Mouse (Mus musculus): ENCODE results near the gene Gm16253.

GRCm38 (mm10) chr3:96553601-96554000 lies 23.2 kb upstream of the Gm16253 start:
- no peak for TF ChIP-seq POLR2A (IDR thresholded peaks at IDR 0.05; ENCODE audit: insufficient read depth, low read depth, low read length)
- no peak for TF ChIP-seq CTCF (IDR thresholded peaks at IDR 0.05)
